Mouse (Mus musculus): ENCODE data around the gene Pde5a. TPM values are rescaled to one million over a fixed set of nuclear protein-coding genes. Genes with fewer than 3 reads are reported as not detected.
A peak's percentile ranks its signal among the peaks of the same experiment; 100 is the strongest.

Pde5a gene
- 0.62 and 0.66 TPM in 2 replicates for polyA plus RNA-seq (2012; rRNA removed)

DNA sequence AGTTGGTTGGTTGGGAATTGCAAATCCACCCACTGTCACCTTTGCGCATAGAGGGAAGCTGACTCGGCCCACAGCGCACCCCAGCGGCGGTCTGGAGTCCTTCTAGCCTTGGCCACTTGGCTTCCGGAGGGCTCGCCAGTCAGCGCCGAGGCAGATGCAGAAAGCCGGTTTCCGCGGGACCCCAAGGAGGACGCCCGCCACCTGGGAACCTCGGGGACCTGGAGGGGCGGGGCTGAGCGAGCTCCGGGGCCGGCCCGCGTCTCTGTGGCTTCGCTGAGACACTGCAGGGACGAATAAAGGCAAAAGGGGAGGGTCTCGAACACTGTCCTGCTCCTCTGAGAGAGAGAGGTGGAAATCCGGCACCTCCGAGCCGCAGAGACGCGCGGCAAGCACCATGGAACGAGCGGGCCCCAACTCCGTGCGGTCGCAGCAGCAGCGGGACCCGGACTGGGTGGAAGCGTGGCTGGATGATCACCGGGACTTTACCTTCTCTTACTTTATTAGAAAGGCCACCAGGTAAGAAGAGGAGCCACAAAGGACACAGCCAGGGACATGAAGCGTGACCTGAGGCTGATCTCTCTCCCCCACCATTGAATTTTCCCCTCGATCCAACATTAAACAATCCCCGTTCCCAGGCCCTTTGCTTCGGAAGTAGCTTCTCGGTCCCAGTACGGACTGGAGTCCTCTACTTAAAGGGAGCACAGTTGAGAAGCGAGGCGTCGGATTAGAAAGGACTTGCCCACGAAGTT, at the start of gene Pde5a:
Gene Pde5a (plus strand): TSS at position 96 of the 749 bp plus-strand sequence.
- Histone ChIP-seq H3K27ac (ENCODE audit: control insufficient read depth, insufficient read depth, low read depth, low read length) (no peak within 1 kb of the TSS), H3K27me3 (ENCODE audit: control insufficient read depth, insufficient read depth, low read length) (no peaks in the 10 kb centered on the region)

DNA sequence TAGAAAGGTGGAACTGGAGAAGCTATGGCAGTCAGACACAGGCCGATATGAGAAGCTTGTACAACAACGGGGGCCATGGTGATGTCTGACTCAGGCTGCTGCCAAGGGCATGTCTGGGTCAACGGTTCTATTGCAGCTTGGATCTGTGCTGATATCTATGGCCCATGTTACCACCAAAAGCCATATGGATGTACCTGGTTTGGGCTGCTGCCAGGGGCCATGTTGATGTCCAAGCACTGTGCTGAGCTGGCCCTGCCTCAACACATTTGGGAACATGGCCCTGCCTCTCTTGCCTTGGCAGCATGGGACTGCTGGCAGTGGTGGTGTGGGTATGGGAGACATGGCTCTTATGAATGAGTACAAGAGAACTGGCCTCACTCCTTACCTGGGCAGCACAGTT, 47.9 kb upstream of the Pde5a start:
- TF ChIP-seq POLR2A (IDR thresholded peaks at IDR 0.05; ENCODE audit: control insufficient read depth, low read depth, low read length): no peak
- TF ChIP-seq CTCF (IDR thresholded peaks at IDR 0.05; ENCODE audit: control insufficient read depth, insufficient read depth, insufficient replicate concordance, low read depth, low read length): no peak
- Histone ChIP-seq H3K36me3 (ENCODE audit: control insufficient read depth, insufficient read depth, low read length) (no peaks in the 10 kb centered on the region), H3K4me3 (ENCODE audit: control insufficient read depth, low read depth, low read length) (no peak overlapping the region)

More for the DNA sequence above, at the start of gene Pde5a:
- TF ChIP-seq CTCF (IDR thresholded peaks at IDR 0.05; ENCODE audit: control insufficient read depth, insufficient read depth, insufficient replicate concordance, low read depth, low read length) (peak; percentile 62; the same call in 1 of the 2 replicates), POLR2A (IDR thresholded peaks at IDR 0.05; ENCODE audit: control insufficient read depth, low read depth, low read length) (no peak)
- H3K4me3 ChIP-seq (ENCODE audit: control insufficient read depth, low read depth, low read length): peak within 1 kb of the TSS; percentile 78
- H3K36me3 ChIP-seq (ENCODE audit: control insufficient read depth, insufficient read depth, low read length): no peaks in the 10 kb centered on the region
- peaks cover 5% of the 10 kb centered on the region for H3K4me1 ChIP-seq (ENCODE audit: control insufficient read depth, insufficient read depth, low read length)

DNA sequence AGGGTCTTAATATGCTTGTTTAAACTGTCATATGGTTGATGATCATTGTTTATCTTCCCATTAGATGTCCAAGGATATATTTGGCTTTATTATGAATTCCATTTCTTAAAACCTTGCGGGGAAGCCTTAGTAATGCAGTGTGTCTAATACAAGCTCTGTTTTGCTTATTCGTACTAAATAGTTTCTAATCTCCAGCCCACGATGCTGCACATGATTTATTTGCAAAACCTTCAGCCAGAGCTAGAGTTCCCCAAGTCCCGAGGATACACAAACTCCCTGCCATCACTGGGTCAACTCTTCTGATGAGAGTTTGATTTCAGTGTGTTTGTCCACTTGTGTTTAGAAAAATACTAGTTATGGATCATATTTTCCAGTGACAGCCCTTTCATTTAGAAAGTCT, 46.4 kb upstream of the Pde5a start:
- Histone ChIP-seq H3K4me3 (ENCODE audit: control insufficient read depth, low read depth, low read length) (no peak overlapping the region), H3K27ac (ENCODE audit: control insufficient read depth, insufficient read depth, low read depth, low read length) (no peak overlapping the region), H3K27me3 (ENCODE audit: control insufficient read depth, insufficient read depth, low read length) (no peaks in the 10 kb centered on the region), H3K4me1 (ENCODE audit: control insufficient read depth, insufficient read depth, low read length) (peaks cover 6% of the 10 kb centered on the region), H3K36me3 (ENCODE audit: control insufficient read depth, insufficient read depth, low read length) (no peaks in the 10 kb centered on the region)
- no peak for TF ChIP-seq CTCF (IDR thresholded peaks at IDR 0.05; ENCODE audit: control insufficient read depth, insufficient read depth, insufficient replicate concordance, low read depth, low read length)
- no peak for TF ChIP-seq POLR2A (IDR thresholded peaks at IDR 0.05; ENCODE audit: control insufficient read depth, low read depth, low read length)

More for the DNA sequence above, 47.9 kb upstream of the Pde5a start:
- no peaks in the 10 kb centered on the region for H3K27me3 ChIP-seq (ENCODE audit: control insufficient read depth, insufficient read depth, low read length)
- no peak overlapping the region for H3K27ac ChIP-seq (ENCODE audit: control insufficient read depth, insufficient read depth, low read depth, low read length)
- H3K4me1 ChIP-seq (ENCODE audit: control insufficient read depth, insufficient read depth, low read length): peaks cover 6% of the 10 kb centered on the region

GRCm38 (mm10) chr3:122684832-122685231, 43.9 kb upstream of the Pde5a start:
- TF ChIP-seq POLR2A (IDR thresholded peaks at IDR 0.05; ENCODE audit: control insufficient read depth, low read depth, low read length) (no peak), CTCF (IDR thresholded peaks at IDR 0.05; ENCODE audit: control insufficient read depth, insufficient read depth, insufficient replicate concordance, low read depth, low read length) (no peak)
- Histone ChIP-seq H3K27ac (ENCODE audit: control insufficient read depth, insufficient read depth, low read depth, low read length) (no peak overlapping the region), H3K4me3 (ENCODE audit: control insufficient read depth, low read depth, low read length) (no peak overlapping the region; the same call in 1 of the 2 replicates), H3K4me1 (ENCODE audit: control insufficient read depth, insufficient read depth, low read length) (peaks cover 6% of the 10 kb centered on the region), H3K36me3 (ENCODE audit: control insufficient read depth, insufficient read depth, low read length) (no peaks in the 10 kb centered on the region), H3K27me3 (ENCODE audit: control insufficient read depth, insufficient read depth, low read length) (no peaks in the 10 kb centered on the region)

DNA sequence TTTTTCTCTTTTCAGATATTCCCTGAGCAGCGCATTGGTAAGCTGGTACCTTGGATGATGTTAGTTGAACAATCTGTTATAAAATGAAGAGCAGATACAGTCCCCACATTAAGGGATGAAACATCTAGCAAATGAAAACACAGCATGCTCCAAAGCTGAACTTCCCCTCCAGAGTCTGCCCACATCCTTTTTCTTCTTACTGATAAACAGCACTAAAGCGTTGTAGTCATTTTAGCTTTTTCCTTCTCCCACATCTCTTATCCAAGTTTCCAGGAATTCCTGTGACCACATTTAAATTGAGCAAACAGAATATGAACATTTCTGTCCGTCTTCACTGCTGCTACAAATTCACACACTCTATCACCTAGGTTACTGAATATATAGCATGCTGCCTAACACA, 35.7 kb upstream of the Pde5a start:
- no peak overlapping the region for H3K4me3 ChIP-seq (ENCODE audit: control insufficient read depth, low read depth, low read length)
- TF ChIP-seq CTCF (IDR thresholded peaks at IDR 0.05; ENCODE audit: control insufficient read depth, insufficient read depth, insufficient replicate concordance, low read depth, low read length) (no peak), POLR2A (IDR thresholded peaks at IDR 0.05; ENCODE audit: control insufficient read depth, low read depth, low read length) (no peak)
- H3K27ac ChIP-seq (ENCODE audit: control insufficient read depth, insufficient read depth, low read depth, low read length): no peak overlapping the region
- no peaks in the 10 kb centered on the region for H3K36me3 ChIP-seq (ENCODE audit: control insufficient read depth, insufficient read depth, low read length)
- no peaks in the 10 kb centered on the region for H3K4me1 ChIP-seq (ENCODE audit: control insufficient read depth, insufficient read depth, low read length)
- no peaks in the 10 kb centered on the region for H3K27me3 ChIP-seq (ENCODE audit: control insufficient read depth, insufficient read depth, low read length)

DNA sequence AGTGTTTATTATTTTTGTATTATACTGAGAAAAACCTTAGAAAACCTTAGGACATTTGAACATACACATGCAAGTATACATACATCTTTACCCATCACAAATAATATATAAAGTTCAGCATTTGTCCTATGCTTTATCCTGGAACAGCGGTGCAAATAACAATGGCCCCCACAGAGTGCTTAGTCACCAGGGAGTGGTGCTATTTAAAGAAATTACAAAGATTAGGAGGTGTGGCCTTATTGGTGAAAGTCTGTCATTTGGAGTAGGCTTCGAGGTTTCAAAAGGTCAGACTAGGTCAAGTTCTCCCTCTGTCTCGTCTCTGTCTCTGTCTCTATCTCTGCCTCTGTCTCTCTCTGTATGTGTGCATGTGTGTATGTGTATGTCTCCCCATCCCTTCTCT, 32.9 kb upstream of the Pde5a start:
- H3K4me3 ChIP-seq (ENCODE audit: control insufficient read depth, low read depth, low read length): no peak overlapping the region
- no peaks in the 10 kb centered on the region for H3K4me1 ChIP-seq (ENCODE audit: control insufficient read depth, insufficient read depth, low read length)
- H3K36me3 ChIP-seq (ENCODE audit: control insufficient read depth, insufficient read depth, low read length): no peaks in the 10 kb centered on the region
- TF ChIP-seq POLR2A (IDR thresholded peaks at IDR 0.05; ENCODE audit: control insufficient read depth, low read depth, low read length) (no peak), CTCF (IDR thresholded peaks at IDR 0.05; ENCODE audit: control insufficient read depth, insufficient read depth, insufficient replicate concordance, low read depth, low read length) (no peak)
- H3K27ac ChIP-seq (ENCODE audit: control insufficient read depth, insufficient read depth, low read depth, low read length): no peak overlapping the region
- H3K27me3 ChIP-seq (ENCODE audit: control insufficient read depth, insufficient read depth, low read length): no peaks in the 10 kb centered on the region

- Histone ChIP-seq H3K4me3 (ENCODE audit: control insufficient read depth, low read depth, low read length) (no peak overlapping the region), H3K27ac (ENCODE audit: control insufficient read depth, insufficient read depth, low read depth, low read length) (no peak overlapping the region), H3K27me3 (ENCODE audit: control insufficient read depth, insufficient read depth, low read length) (no peaks in the 10 kb centered on the region), H3K4me1 (ENCODE audit: control insufficient read depth, insufficient read depth, low read length) (no peaks in the 10 kb centered on the region), H3K36me3 (ENCODE audit: control insufficient read depth, insufficient read depth, low read length) (no peaks in the 10 kb centered on the region)
- TF ChIP-seq CTCF (IDR thresholded peaks at IDR 0.05; ENCODE audit: control insufficient read depth, insufficient read depth, insufficient replicate concordance, low read depth, low read length) (no peak), POLR2A (IDR thresholded peaks at IDR 0.05; ENCODE audit: control insufficient read depth, low read depth, low read length) (no peak)
Observed at GRCm38 (mm10) chr3:122696672-122697071, 32.1 kb upstream of the Pde5a start.
